Mouse (Mus musculus) MEL (cell line): ENCODE results near the gene Pola1.

Experiments used
- CHD1 ChIP-seq: IDR thresholded peaks from 2 replicates; pipeline ENCODE4 v1.6.1; 2012; ENCODE audit warnings: low read depth, mild to moderate bottlenecking, inconsistent platforms, low read length, improper control_type of control experiment
- CTCF ChIP-seq, 3 experiments: IDR thresholded peaks in 2 of 3; conservative IDR thresholded peaks in 1 of 3; 2 replicates each; pipeline ENCODE4 v1.5.1; 2011 to 2012; ENCODE audit warnings: low read length in 3 of 3, low read depth in 2 of 3, mild to moderate bottlenecking in 2 of 3, improper control_type of control experiment in 1 of 3, inconsistent platforms in 1 of 3, mixed read lengths in 1 of 3, moderate library complexity in 1 of 3; ENCODE audit not compliant: control insufficient read depth in 1 of 3, insufficient read depth in 1 of 3, poor library complexity in 1 of 3, severe bottlenecking in 1 of 3
- ELF1 ChIP-seq: IDR thresholded peaks from 2 replicates; pipeline ENCODE4 v1.6.1; 2014; ENCODE audit warnings: low read depth, mild to moderate bottlenecking, inconsistent platforms, low read length, improper control_type of control experiment, moderate library complexity
- EP300 ChIP-seq, 2 experiments: IDR thresholded peaks; 2 replicates each; pipeline ENCODE4 v1.6.1; 2011; ENCODE audit warnings: improper control_type of control experiment in 2 of 2, low read length in 2 of 2, low read depth in 1 of 2, mild to moderate bottlenecking in 1 of 2
- HCFC1 ChIP-seq: IDR thresholded peaks from 2 replicates; pipeline ENCODE4 v1.6.1; 2012; ENCODE audit warnings: low read depth, mild to moderate bottlenecking, inconsistent platforms, low read length, improper control_type of control experiment, moderate library complexity
- MYC ChIP-seq: IDR thresholded peaks from 2 replicates; pipeline ENCODE4 v1.6.1; 2011; ENCODE audit warnings: low read depth, mild to moderate bottlenecking, low read length, improper control_type of control experiment, moderate library complexity
- POLR2A ChIP-seq, 2 experiments: IDR thresholded peaks; 2 replicates each; pipeline ENCODE4 v1.6.1; 2011 to 2012; ENCODE audit warnings: low read length in 2 of 2, mild to moderate bottlenecking in 2 of 2, control low read depth in 1 of 2, improper control_type of control experiment in 1 of 2, low read depth in 1 of 2, moderate library complexity in 1 of 2; ENCODE audit not compliant: control insufficient read depth in 1 of 2, insufficient read depth in 1 of 2, poor library complexity in 1 of 2
- POLR2AphosphoS2 ChIP-seq: IDR thresholded peaks from 2 replicates; pipeline ENCODE4 v1.6.1; 2011; ENCODE audit warnings: low read length, improper control_type of control experiment
- TCF12 ChIP-seq: IDR thresholded peaks from 2 replicates; pipeline ENCODE4 v1.6.1; 2014; ENCODE audit warnings: low read depth, mild to moderate bottlenecking, inconsistent platforms, low read length, improper control_type of control experiment, moderate library complexity
- ZKSCAN1 ChIP-seq: IDR thresholded peaks from 2 replicates; pipeline ENCODE4 v1.6.1; 2012; ENCODE audit warnings: low read depth, mild to moderate bottlenecking, inconsistent platforms, low read length, improper control_type of control experiment, moderate library complexity

DNA sequence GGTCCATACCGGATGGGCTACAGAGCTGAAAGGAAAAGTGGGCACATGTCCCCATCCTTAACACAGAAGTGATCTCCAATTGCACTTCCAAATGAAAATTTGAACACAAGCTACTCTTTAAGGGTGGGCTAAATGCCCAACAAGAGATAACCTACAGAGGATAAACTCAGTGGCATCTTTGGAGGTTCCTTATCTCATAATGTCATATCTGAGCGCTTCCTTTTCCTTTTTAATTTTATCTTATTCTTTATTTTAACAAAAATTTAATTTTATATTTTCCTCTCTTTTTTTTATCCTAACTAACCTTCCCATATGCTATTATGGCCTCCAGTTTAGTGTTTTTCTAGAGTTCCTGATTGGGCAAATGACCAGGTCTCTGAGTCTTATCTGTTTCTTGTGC, 18.8 kb upstream of the Pola1 start:
- TF ChIP-seq EP300 (IDR thresholded peaks at IDR 0.05; ENCODE audit: low read depth in 1 of 2, low read length in 2 of 2) (peak in 1 of 2 experiments; percentile 51; a peak in 1 of 4 replicates), HCFC1 (no peak), POLR2A (IDR thresholded peaks at IDR 0.05; ENCODE audit: control insufficient read depth in 1 of 2, insufficient read depth in 1 of 2, low read depth in 1 of 2, low read length in 2 of 2, poor library complexity in 1 of 2) (no peak), CTCF (IDR thresholded peaks at IDR 0.05 in 2 of 3, conservative IDR thresholded peaks at IDR 0.05 in 1 of 3; ENCODE audit: control insufficient read depth in 1 of 3, insufficient read depth in 1 of 3, low read depth in 2 of 3, low read length in 3 of 3, poor library complexity in 1 of 3, severe bottlenecking in 1 of 3) (no peak), TCF12 (no peak), CHD1 (no peak), ELF1 (no peak), POLR2AphosphoS2 (no peak), ZKSCAN1 (no peak), MYC (no peak)
